8 mouse cellular contexts compared by ENCODE assay signal in genomic region chr9:46443191-46444095, GRCm38 (mm10).
DNase-seq lines count a peak whose midpoint lies in the region; ATAC-seq and TF ChIP-seq lines count a peak whose summit lies in the region.

No protein-coding gene starts in this region.

- H3K36me3 ChIP-seq in hindbrain, embryonic 14.5 days (replicated peaks; ENCODE audit: control insufficient read depth, insufficient read depth) = no peaks in the 10 kb centered on the region
- H3K36me3 ChIP-seq in midbrain, postnatal 0 days (ENCODE audit: insufficient read depth, low read length) = no peaks in the 10 kb centered on the region

- peaks cover 34% of the 10 kb centered on the region for H3K27me3 ChIP-seq in hindbrain, embryonic 14.5 days (ENCODE audit: control insufficient read depth, insufficient read depth, low read length)
- peaks cover 5% of the 10 kb centered on the region for H3K27me3 ChIP-seq in midbrain, postnatal 0 days (ENCODE audit: insufficient read depth, low read length)

- peak overlapping the region; percentile 28; the same call in 1 of the 2 replicates for H3K9ac ChIP-seq in hindbrain, embryonic 14.5 days
- no peak overlapping the region for H3K9ac ChIP-seq in midbrain, postnatal 0 days (replicated peaks; ENCODE audit: low read length, poor library complexity, severe bottlenecking)

- no peaks in the 10 kb centered on the region for H3K9me3 ChIP-seq in hindbrain, embryonic 14.5 days (ENCODE audit: control insufficient read depth, low read length)
- no peaks in the 10 kb centered on the region for H3K9me3 ChIP-seq in midbrain, postnatal 0 days (ENCODE audit: low read length)

- no peak overlapping the region for H3K27ac ChIP-seq in layer of hippocampus, adult 2 months
- 0 out of 2 replicates have a peak overlapping the region, but pooled peaks have one; percentile 9 for H3K27ac ChIP-seq in hindbrain, embryonic 14.5 days
- no peak overlapping the region for H3K27ac ChIP-seq in midbrain, postnatal 0 days (ENCODE audit: low read depth, low read length)

- peak overlapping the region; percentile 35 for H3K4me3 ChIP-seq in layer of hippocampus, adult 2 months
- peak overlapping the region; percentile 18 for H3K4me3 ChIP-seq in hindbrain, embryonic 14.5 days (replicated peaks; ENCODE audit: low read length)
- peak overlapping the region; percentile 31 for H3K4me3 ChIP-seq in midbrain, postnatal 0 days (ENCODE audit: low read depth, low read length)

- no peak for DNase-seq in layer of hippocampus, adult 2 months (ENCODE audit: low spot score in 2 of 2)
- no peak for DNase-seq in layer of hippocampus, postnatal 14 days (ENCODE audit: low spot score in 2 of 2)
- DNase-seq in embryo, embryonic 11 days = peak; percentile 72
- peak; percentile 60 for DNase-seq in hindbrain, embryonic 14.5 days (ENCODE audit: low spot score)
- peak; percentile 16 for DNase-seq in midbrain, postnatal 0 days (ENCODE audit: low spot score)
- DNase-seq in gastrocnemius, postnatal 25 days = no peak
- DNase-seq in gastrocnemius, adult 8-10 months (ENCODE audit: low spot score in 2 of 2) = no peak

- no peak for TF ChIP-seq CTCF in layer of hippocampus, adult 2 months (conservative IDR thresholded peaks at IDR 0.05)
- no peak for TF ChIP-seq CTCF in midbrain, postnatal 0 days (IDR thresholded peaks at IDR 0.05)

- peak; percentile 61; the same call in 1 of the 2 replicates for ATAC-seq in hindbrain, embryonic 14.5 days (ENCODE audit: low FRiP score)
- no peak for ATAC-seq in midbrain, postnatal 0 days (ENCODE audit: low FRiP score)
- no peak for ATAC-seq in inflammation-experienced regulatory T-cells, adult 6 months

- H3K4me2 ChIP-seq in hindbrain, embryonic 14.5 days (replicated peaks) = peak overlapping the region; percentile 51
- H3K4me2 ChIP-seq in midbrain, postnatal 0 days (ENCODE audit: low read depth, low read length, poor library complexity, severe bottlenecking) = peak overlapping the region; percentile 48

- whole genome bisulfite sequencing in hindbrain, embryonic 14.5 days = under 1% methylated on average over 53 of the region's 53 CpGs
- WGBS in midbrain, postnatal 0 days = 2% methylated on average over 52 of the region's 53 CpGs

- H3K4me1 ChIP-seq in hindbrain, embryonic 14.5 days (replicated peaks; ENCODE audit: control insufficient read depth, insufficient read depth, low read length) = peaks cover 16% of the 10 kb centered on the region; the same call in 1 of the 2 replicates
- H3K4me1 ChIP-seq in midbrain, postnatal 0 days (ENCODE audit: insufficient read depth, low read length) = no peaks in the 10 kb centered on the region

Comparison
In these comparisons a context has a peak if more than half of its experiments do, and no peak if none do; other contexts are left out.
1. DNase-seq: peak in embryo, embryonic 11 days (single experiment), hindbrain, embryonic 14.5 days (single experiment) and midbrain, postnatal 0 days (single experiment); none in layer of hippocampus, adult 2 months (0 of 2), layer of hippocampus, postnatal 14 days (0 of 2), gastrocnemius, postnatal 25 days (single experiment) and gastrocnemius, adult 8-10 months (0 of 2).
2. Peak in every context shown above with its lines, with median percentiles within 50 percentile points of each other: H3K4me3 ChIP-seq.